Mouse (Mus musculus): ENCODE data around the gene Zfp423.

Zfp423 gene

GRCm38 (mm10) chr8:87662307-87662771 is 297.1 kb downstream of the Zfp423 start:
- no peak for DNase-seq

GRCm38 (mm10) chr8:87660916-87661910 is 298.2 kb downstream of the Zfp423 start:
- DNase-seq: no peak

DNA sequence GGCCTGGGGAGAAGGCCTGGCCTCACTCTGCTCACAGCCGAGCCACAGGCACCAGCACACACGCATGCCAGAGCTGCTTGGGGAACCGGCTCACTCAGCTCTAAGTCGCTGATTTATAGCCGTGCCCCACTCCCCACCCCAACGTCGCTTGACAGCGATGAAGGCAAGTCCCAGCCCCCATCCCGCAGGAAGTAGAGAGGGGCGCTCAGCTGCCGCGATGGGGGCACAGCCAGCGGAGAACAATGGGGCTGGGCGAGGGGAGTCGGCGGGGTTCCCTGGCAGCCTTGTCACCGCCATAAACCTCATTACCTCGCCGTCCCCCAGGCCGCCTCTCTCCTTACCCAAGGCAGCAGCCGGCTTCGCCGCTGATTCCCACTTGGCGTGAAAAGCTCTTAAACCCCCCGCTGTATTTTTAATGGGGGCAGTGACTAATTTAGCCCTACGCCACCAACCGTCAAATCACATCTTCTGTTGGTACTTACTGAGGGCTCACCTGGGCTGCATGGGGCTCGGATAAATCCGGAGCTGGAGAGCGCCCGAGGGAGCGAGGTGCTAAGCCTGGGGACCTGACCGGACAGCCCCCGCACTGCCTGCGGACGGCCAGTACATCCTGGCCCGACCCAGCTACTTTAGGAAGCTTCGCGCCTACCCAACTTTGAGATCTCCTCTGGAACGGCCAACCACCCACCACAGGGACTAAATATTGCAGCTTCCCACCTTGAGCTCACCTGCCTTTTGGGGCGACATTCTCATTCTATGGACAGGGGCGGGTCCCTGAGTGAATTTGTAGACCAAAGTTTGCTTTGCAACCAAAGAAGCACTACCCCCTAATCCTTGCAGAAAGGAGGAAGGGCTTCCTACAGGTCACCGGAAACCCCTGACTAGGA is 299.1 kb downstream of the Zfp423 start:
- no peak for DNase-seq

GRCm38 (mm10) chr8:87657488-87657887 is 301.9 kb downstream of the Zfp423 start:
- DNase-seq: no peak

- DNase-seq: peak; percentile 58
Observed at GRCm38 (mm10) chr8:87656484-87657230, 302.7 kb downstream of the Zfp423 start.

DNA sequence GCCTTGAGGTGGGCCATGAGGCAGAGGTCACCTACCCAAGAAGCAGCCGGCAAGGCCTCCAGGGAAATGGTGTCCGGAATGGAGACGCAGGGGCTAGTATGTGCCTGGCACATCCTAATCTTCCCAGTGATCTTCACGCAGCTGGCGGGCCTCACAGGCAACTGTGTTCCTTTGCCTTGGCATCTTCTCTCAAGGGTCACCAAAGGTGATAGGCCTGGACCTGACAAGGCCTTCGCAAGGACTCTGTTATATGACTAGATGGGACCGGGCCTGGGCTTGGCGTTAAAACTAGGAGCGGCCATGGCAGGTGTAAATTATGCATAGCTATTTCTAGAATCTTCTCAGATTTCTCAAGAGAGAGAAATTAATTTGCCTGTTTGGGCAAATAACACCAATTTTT is 303.4 kb downstream of the Zfp423 start:
- DNase-seq: no peak

GRCm38 (mm10) chr8:87647781-87648180 is 311.6 kb downstream of the Zfp423 start:
- no peak for DNase-seq

- DNase-seq: no peak
Observed at GRCm38 (mm10) chr8:87645829-87646483, 313.4 kb downstream of the Zfp423 start.

- no peak for DNase-seq
Observed at GRCm38 (mm10) chr8:87645371-87645770, 314.0 kb downstream of the Zfp423 start.

- DNase-seq: no peak
Observed at GRCm38 (mm10) chr8:87640930-87641329, 318.5 kb downstream of the Zfp423 start.

DNA sequence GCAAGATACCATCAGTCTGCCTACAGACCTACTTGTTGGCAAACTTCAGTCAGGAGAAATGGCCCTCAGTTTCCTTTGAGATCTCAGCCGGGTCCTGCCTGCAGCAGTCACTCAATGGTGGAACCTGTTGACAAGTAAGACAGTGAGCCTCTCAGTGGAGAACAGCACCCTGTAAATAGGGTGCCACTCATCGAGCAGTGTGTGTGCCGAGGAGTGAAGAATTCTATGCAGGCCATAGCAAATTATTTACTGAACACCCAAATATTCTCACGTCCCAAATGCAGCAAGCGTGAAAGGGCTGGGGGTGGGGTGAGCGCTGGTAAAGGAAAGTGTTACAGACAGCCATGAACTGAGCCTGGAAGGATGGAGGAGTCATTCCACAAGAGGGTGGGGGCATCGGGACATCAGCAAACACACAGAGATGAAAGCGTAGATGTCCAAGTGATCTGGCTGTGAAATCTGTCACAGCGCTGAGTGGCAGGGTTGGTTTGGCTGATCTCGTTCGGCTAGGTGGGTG is 323.1 kb downstream of the Zfp423 start:
- no peak for DNase-seq

GRCm38 (mm10) chr8:87631776-87632175 is 327.6 kb downstream of the Zfp423 start:
- no peak for DNase-seq

DNA sequence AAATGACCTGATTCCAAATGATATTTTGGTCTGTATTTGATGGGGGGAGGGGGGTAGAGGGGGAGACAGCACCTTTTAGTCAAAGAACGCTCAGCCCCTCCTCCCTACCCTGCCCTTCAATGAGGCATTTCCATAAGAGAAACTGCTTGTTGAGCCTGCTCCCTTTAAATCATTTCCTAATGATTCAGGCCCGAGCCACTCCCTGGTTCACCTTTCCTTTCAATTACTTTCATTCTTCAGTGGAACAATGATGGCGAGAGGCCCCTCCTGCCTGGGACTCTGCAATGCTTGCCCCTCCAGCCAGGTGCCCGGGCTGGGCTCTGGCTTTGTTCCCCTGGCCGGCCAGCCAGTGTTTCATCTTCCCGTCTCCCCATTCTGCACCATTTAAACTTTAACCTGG is 329.7 kb downstream of the Zfp423 start:
- DNase-seq: no peak

DNA sequence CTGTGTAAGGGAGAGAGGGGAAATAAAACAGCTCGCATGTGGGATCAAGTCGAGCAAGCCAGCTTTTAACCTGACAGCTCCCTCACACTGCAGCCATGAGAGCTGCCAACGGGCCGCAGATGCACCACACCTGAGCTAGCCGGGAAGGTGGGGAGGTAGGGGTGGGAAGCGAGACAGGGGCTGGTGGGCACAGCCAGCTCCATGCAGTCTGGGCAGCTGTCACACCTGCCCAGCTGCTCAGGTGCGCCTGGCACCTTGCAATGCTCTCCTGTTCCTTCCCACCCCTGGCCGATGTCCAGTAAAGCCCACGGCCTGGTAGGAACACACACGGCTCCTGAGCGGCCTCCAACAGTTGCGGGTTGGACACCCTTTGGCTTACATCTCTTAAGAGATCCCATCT is 338.2 kb downstream of the Zfp423 start:
- DNase-seq: no peak

GRCm38 (mm10) chr8:87620225-87620624 is 339.2 kb downstream of the Zfp423 start:
- no peak for DNase-seq

DNA sequence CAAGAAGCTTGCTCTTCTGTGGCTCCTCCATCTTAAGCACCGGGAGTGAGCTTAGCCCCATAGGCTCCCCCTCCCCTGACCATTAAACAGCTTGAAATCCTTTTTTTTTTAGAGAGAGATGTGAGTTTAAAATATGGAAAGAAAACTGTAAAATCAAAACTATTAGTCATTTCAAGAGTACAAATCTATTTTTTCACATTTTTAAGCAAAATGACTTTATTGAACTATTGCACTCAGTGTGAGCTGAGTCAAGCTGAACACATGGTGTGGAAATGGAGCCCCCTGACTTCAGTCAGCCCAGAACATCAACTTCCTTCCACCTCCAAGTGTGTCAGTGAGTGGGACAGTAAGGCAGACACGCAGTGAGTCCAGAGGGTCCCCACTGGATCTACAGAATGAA is 339.9 kb downstream of the Zfp423 start:
- no peak for DNase-seq

DNA sequence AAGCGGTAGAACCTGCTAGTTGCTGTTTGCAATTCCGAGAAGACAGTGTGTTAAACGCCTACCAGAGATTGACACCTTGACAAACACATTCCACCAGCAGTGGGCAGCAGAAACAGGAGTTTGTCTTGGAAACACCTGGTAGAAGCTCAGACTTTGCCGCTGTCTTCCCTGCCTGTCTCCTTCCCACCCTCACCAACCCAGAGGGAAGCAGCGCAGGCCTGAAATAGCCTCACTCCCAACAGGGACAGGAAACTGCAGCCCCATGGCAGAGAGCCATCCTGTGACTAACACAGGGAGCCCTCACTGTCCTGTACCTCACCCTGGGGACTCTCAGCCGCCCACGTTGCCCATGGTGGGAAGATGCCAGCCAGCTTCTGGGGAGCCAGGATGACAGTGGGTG is 340.3 kb downstream of the Zfp423 start:
- no peak for DNase-seq

- no peak for DNase-seq
Observed at GRCm38 (mm10) chr8:87613701-87614100, 345.7 kb downstream of the Zfp423 start.
